Mouse (Mus musculus) heart, postnatal 0 days (tissue): ENCODE measurements around the gene Gabpb1.

ENCODE experiments used
- CTCF ChIP-seq: IDR thresholded peaks from 2 replicates; pipeline ENCODE4 v1.5.1; 2016; ENCODE audit warnings: antibody characterized with exemption, control low read depth, low read depth
- EP300 ChIP-seq: IDR thresholded peaks from 2 replicates; pipeline ENCODE4 v1.6.1; 2016; ENCODE audit warnings: antibody characterized with exemption, low read depth

GRCm38 (mm10) chr2:126600533-126600932, 75.6 kb downstream of the Gabpb1 start:
- TF ChIP-seq EP300 (no peak), CTCF (no peak)
